Mouse (Mus musculus) cortical plate, adult 2 months (tissue): ENCODE results near the gene Il2rb.

Experiments
- CTCF ChIP-seq: fragments of 200-500 bp; IDR thresholded peaks from 2 replicates; pipeline ENCODE4 v1.5.1; 2011; ENCODE audit warnings: mild to moderate bottlenecking, control low read depth, low read length; ENCODE audit not compliant: insufficient read depth; ENCODE audit errors: extremely low read depth
- POLR2A ChIP-seq: fragments of 200-500 bp; IDR thresholded peaks from 2 replicates; pipeline ENCODE4 v1.6.1; 2011; ENCODE audit warnings: mild to moderate bottlenecking, low read length, control low read depth; ENCODE audit not compliant: insufficient read depth; ENCODE audit errors: extremely low read depth

- TF ChIP-seq CTCF = no peak
- no peak for TF ChIP-seq POLR2A
Measured at GRCm38 (mm10) chr15:78436380-78437192, 58.5 kb downstream of the Il2rb start.
